Mouse (Mus musculus) testis, adult 2 months (tissue): Measurements from ENCODE around the gene Car10.

Experiments
- CTCF ChIP-seq: fragments of 200-500 bp; IDR thresholded peaks from 2 replicates; pipeline ENCODE4 v1.5.1; 2012; ENCODE audit warnings: low read depth, mild to moderate bottlenecking, inconsistent platforms, low read length, moderate library complexity; ENCODE audit not compliant: control insufficient read depth, insufficient read depth, insufficient replicate concordance
- POLR2A ChIP-seq: fragments of 200-500 bp; IDR thresholded peaks from 2 replicates; pipeline ENCODE4 v1.6.1; 2012; ENCODE audit warnings: low read depth, mild to moderate bottlenecking, inconsistent platforms, low read length, moderate library complexity; ENCODE audit not compliant: control insufficient read depth

- TF ChIP-seq POLR2A (no peak), CTCF (no peak)
Observed at GRCm38 (mm10) chr11:93536244-93536643, 438.4 kb downstream of the Car10 start.
